Mouse (Mus musculus): Measurements from ENCODE around the gene Gpat2.

DNA sequence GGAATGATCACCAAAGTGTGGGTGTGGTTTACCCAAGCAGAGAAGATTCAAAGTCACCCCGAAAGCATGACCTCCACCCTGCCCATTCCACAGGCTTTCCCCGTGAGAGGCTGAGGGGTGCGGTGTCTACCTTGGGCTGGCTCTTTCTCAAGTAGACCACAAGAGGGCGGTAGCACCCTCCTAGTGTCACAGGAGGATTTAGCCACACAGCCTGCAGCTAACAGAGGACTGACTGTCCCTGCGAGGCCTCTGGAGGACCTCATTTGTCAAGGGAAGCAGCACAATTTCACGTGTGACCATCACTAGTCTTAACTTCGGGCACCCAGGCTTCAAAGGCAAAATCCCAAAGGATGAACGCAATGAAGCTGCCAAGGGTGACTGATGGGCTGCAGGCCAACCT is 37.3 kb downstream of the Gpat2 start:
- TF ChIP-seq CTCF (IDR thresholded peaks at IDR 0.05; ENCODE audit: low read depth, low read length), result peak; percentile 75
- TF ChIP-seq GATA1 (IDR thresholded peaks at IDR 0.05; ENCODE audit: borderline replicate concordance, low read length), result no peak
- no peak for TF ChIP-seq GATA2 (IDR thresholded peaks at IDR 0.05; ENCODE audit: borderline replicate concordance, low read depth, low read length)

Data from G1E (cell line).